Mouse (Mus musculus) c-Kit-positive CD71-positive TER-119-positive erythroid progenitor cells, embryonic 14.5 days (primary cell): ENCODE results near the gene Brat1.
"Not testable (repeated sequence)": the region's sequence is repeated elsewhere in the genome, so short reads cannot be mapped to it uniquely, and the experiment has no call there.

Experiments used
- DNase-seq: peaks from one replicate; pipeline ENCODE4 v3.0.0-alpha.2; 2013; ENCODE audit warnings: low spot score

The Brat1 gene

DNA sequence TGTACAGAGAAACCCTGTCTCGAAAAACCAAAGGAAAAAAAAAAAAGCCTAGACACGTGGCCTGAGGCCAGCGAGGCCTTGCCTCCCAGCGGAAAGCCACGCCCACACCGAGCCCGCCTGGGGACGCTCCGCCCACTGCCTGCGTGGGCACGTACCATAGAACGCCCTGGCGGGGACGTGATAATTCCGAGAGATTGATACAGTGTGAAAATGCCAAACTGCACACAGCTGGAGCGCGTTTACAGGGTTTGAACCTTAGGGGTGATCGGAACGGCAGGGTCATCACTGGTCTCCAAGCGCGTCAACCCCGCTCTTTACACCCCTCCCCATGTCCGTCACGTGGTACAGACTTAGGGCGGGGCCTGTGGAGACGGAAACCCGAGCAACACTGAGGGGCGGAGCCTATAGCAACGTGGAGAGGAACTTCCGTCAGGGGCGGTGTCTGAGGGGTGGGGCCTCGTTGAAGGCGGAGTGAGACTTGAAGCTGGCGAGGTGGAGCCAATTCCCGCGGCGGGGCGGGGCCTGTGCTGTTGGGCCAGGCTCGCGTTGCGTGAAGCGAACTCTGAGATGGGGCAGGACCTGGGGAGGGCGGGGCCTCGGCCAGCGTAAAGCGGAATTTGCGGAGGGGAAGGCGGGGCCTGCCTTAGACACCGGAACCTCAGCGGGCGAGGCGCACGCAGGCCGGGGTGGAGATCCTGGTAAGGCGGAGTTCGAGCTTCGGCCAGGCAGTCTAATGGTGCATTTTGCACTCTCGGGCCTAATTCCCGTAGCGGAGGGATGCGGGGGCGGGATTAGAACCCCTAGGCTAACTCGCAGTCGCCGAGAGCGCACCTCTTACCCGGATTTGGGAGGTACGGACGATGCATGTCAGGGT is at the start of gene Brat1:
Brat1 (plus strand) TSS at position 634 of the 874 bp plus-strand sequence.
- peak; percentile 100 for DNase-seq

DNA sequence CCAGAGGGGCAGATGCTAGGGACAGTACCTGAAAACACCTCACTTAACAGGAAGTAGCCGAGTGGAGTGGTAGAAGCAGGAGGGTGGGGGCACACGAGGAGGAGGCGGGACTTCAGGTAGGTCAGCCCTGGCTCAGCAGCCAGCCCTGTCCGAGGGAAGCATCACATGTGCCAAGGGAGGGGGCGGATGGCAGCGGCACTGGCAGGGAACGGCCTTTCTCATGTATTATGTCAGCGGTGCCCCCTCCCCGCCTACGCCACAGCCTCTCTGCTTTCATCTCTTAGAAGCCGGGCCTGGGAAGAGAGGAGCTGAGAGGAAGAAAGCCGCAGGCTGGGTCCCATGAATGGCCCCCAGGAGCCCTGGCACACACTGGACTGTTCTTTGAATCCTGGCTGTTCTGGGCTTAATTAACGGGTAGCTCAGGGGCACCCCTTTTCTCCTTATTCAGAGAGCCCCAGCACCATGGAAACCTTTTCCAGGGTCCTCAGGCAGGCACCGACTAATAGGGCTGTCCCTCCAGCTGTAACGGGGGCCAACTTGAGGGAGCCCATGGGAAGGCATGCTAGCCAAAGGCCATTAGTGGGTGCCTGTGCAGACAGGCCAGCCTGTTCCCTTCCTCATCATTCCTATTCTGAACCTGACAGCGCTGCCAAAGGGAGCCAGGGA is 45.1 kb upstream of the Brat1 start:
- no peak for DNase-seq

DNA sequence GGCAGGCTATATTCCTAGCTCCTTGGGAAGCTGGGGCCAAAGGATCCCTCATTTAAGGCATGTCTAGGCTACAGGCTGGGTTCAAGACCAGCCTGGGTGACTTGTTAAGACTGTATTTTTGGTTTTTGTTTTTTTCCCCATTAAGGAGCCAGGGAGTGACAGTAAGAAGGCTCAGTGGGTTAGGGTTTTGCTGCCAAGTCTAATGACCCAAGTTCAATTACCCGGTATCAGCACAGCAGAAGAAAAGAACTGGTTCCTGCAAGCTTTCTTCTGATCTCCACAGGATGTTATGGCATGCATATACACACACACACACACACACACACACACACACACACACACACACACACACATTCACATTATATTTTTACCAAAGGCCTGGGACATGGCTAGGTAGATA is 44.4 kb upstream of the Brat1 start:
- no peak for DNase-seq

DNA sequence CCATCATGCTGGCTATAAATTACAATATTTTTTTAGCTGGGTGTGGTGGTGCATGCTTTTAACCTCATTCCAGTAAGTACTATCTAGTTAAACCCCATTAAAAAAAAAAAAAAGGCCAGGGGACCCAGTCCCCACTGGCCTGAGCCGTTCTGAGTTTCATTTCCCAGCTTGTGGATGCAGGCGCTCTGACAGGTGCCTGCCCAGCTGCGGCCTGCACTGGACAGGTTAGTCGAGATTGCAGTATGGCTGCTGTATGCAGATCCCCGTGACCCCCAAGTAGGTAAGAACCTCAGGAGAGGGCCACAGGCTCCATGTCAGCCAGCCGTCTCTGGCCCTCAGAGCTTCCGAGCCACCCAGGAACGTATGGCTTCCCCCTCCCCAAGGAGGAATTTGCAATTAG is 43.4 kb upstream of the Brat1 start:
- DNase-seq: no peak

GRCm38 (mm10) chr5:140661875-140662643 is 42.8 kb upstream of the Brat1 start:
- DNase-seq: no peak

DNA sequence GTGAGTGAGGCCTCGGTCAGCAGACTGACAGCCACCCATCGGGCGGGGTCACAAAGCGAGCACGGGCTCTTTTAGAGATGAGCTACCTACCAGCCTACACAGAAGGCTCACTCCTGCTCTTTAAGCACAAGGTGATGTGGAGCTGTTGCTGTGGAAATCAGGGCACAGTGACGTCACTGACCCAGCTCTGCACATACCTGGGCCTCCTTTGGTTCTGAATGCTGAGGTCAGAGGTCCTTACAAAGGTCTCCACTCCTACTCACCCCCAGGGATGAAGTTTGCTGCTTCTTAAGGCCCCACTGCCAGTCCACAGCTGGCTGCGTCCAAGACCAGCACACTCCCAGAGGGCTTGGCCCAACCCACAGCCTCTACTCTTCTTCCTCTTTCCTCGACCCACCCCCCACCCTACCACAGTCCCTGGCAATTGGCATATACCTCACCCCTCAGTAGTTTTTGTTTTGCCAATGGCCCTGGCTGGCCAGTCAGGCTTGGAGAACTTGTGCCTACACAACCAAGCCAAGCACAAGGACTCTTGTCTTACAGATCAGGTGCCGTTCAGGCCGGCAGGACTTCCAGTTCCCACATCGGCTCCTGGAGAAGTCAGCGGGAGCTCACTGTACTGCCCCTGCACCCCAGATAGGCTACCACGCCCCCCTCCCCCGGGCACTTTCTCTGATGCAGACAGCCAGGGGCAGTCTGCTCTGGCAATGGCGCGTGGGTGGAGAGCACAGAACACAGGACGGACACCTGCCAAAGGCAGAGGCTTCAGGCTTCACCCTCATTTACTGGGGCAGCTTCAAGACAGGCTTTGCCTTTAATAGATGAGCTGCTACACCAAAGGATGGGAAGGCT is 41.8 kb upstream of the Brat1 start:
- no peak for DNase-seq

- no peak for DNase-seq
Observed at GRCm38 (mm10) chr5:140663621-140664180, 41.1 kb upstream of the Brat1 start.

DNA sequence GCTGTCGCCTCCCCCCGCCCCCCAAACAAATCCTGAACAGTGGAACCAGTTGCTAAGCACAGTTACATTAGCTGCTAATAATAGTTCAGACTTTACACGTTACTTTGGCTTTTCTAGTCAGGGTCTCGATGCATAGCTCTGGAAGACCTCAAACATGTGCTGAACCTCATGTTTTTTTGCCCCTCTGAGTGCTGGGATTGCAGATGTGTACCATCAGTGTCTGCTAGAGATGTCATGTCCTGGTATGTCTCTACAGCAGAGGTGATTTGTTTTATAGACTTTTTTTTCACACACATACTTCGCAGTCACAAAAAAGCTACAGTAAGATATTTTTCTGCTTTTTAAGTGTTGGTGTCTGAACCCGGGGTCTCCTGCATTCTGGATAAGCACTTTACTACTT is 32.7 kb upstream of the Brat1 start:
- DNase-seq: no peak

GRCm38 (mm10) chr5:140672603-140673002 is 32.2 kb upstream of the Brat1 start:
- not testable (repeated sequence) for DNase-seq

GRCm38 (mm10) chr5:140674036-140674435 is 30.8 kb upstream of the Brat1 start:
- no peak for DNase-seq

DNA sequence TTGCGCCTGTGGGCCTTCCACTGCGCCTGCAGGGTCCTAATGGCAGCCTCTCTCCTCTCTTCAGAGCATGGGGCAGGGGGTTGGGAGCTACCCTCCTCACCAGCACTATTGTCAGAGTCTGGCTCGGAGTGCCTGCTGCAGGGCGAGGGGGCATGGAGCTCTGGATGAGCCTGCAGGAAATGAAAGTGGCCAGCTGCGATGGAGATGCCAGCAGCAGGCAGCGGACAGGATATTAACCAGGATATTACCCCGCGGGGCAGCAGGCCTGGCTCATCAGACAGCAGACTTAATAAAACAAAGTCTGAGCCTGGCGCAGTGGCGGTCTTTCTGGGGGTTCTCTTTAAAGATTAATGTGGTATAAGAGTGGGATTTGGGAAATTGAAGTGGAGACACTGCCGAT is 29.7 kb upstream of the Brat1 start:
- DNase-seq: no peak

DNA sequence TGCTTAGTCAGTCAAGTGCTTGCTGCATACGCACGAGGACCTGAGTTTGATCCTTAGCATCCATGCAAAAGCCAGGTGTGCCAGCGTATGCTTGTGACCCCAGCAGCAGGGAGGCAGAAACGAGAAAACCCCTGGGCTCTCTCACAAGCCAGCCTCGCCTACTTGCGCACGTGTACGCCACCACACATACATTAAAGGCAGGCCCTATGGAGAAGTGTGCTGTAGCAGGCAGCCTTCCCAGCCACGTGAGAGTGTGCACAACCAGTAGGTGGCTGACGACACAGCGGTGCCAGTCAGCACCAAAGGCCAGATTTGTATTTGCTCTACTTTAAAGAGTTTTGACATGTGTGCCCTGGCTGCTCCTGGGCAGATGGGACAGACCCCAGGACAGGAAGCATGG is 29.2 kb upstream of the Brat1 start:
- DNase-seq: no peak

GRCm38 (mm10) chr5:140677137-140677536 is 27.7 kb upstream of the Brat1 start:
- no peak for DNase-seq

- DNase-seq: no peak
Observed at GRCm38 (mm10) chr5:140680051-140680450, 24.8 kb upstream of the Brat1 start.

- no peak for DNase-seq
Observed at GRCm38 (mm10) chr5:140680950-140681349, 23.9 kb upstream of the Brat1 start.

DNA sequence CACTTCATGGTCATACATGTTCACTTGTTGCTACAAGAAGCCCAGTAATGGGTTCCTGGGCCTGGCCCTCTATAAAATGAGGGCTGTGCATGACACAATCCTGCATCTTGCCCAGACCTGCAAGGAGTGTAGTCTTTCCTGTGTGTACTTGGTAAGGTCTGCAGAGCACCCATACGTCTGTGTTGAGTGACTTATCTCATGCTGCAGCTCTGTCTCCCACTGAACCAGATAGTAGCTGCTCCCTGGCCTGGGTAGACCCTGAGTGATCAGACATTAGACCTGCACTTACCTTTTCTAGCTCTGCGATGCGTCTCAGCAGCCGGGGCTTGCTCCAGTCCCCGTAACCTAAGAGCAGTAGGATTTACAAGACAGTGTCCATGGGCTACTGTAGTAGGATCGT is 22.7 kb upstream of the Brat1 start:
- DNase-seq: no peak

DNA sequence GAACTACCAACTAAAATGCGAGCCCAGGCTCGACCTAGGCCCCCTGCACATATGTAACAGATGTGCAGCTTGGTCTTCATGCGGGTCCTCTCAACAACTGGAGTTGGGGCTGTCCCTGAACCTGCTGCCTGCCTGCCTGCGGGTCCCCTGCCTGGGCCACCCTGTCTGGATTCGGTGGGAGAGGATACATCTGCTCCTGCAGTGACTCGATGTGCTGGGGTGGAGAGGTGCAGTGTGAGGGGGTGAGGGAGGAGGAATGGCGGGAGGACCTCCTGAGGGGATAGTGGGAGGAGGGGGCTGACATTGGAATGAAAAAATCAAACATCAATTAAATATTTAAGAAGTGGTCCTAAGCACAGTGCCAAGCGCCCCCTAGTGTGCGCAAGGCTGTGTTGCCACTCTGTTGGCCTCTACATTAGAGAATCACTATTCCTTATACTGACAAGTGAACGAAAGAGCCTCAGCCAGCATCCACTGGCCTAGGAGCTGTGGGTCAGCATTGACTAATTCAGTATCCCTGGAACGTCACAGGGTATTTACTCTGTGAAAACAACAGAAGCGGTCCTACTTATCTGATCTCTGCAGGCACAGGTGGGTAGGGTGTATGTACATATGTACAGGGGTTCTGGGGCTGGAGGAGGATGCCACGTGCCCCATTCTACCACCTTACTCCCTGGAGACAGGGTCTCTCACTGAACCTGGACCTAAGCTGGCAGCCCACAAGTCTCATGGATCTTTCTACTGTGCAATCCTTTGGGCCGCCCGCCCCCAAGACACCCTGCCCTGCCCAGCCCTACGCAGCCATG is 20.3 kb upstream of the Brat1 start:
- DNase-seq: no peak

- no peak for DNase-seq
Observed at GRCm38 (mm10) chr5:140688434-140688833, 16.4 kb upstream of the Brat1 start.

DNA sequence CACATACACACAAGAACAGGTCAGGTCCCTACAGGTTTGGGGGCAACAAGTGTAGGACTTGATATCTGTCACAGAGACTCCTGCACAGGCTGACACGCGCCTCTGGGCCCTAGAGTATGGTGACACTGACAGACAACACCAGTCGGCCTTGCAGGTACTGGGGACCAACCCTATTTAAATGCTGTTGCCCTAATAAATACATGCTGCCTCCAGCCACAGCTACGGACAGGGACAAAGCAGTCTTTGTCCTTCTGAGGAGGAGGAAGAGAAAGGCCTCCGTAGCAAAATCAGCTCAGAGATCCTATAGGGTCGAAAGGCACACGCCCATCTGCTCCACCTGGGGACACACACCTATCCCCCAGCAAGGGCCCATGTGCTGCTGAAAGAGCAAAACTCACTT is 8.8 kb upstream of the Brat1 start:
- DNase-seq: no peak

DNA sequence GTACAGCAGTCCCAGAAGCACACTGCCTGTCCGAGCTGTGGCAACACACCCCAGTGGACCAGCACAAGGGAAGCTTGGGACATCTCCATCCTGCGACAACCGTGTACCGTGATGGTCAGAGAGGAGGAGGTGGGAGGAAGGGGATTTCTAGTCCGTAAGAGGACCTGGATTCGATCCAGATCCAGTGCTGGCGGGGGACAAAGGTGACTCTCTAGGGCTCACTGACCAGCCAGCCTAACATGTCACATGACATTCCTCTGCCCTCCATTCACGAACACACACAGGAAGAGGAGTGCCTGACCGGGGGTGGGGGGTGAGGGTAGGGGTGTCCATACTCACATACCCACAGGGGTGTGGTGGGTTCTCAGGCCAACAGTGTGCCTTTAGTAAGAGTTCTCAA is 5.0 kb upstream of the Brat1 start:
- DNase-seq: no peak

DNA sequence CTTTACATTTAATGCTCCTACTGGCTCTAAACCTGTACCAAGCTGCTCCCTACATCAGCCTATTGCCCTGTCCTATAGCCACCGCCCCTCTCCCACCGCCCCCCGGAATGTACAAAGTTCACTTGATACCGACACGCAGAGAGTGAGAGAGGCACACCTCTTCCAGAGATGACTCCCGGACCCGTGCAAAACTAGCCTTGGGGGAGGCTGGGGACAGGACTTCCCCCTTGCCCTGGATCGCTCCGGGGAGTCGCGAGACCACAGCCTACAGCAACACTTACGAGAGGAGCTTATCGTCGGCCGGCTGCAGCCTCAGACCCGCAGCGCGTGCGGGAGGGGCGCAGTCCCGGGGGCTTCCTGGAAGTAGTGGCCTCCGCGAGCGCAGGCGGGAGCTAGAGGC is 3.1 kb upstream of the Brat1 start:
- DNase-seq: no peak
